Mouse (Mus musculus): ENCODE measurements around the gene Sez6. TPM values are rescaled to one million over a fixed set of nuclear protein-coding genes. Genes with fewer than 3 reads are reported as not detected.

Gene Sez6
- 2.3 and 2.5 TPM in 2 replicates for polyA plus RNA-seq (2016; fragmentation: Nextera tagmentation; extraction: Ambion mirVana)

- peak within 1 kb of the TSS; percentile 67 for H3K4me3 ChIP-seq
- under 1% methylated on average over 94 of the region's 94 CpGs for WGBS
- H3K4me1 ChIP-seq, result peaks cover 43% of the 10 kb centered on the region
- H3K36me3 ChIP-seq (replicated peaks), result no peaks in the 10 kb centered on the region
- peaks cover 95% of the 10 kb centered on the region for H3K27me3 ChIP-seq (replicated peaks; ENCODE audit: low read depth, poor library complexity, severe bottlenecking)
- peak; percentile 90 for DNase-seq (ENCODE audit: low spot score)
- H3K9me3 ChIP-seq, result no peaks in the 10 kb centered on the region
- H3K27ac ChIP-seq (replicated peaks), result no peak within 1 kb of the TSS
Observed at GRCm38 (mm10) chr11:77930751-77931540, at the start of gene Sez6. Gene Sez6, plus strand, starts transcription at chr11:77930800.

GRCm38 (mm10) chr11:77884524-77885245 lies 45.9 kb upstream of the Sez6 start:
- peak overlapping the region; percentile 35; the same call in 1 of the 2 replicates for H3K27ac ChIP-seq (replicated peaks)
- DNase-seq (ENCODE audit: low spot score), result no peak
- 35% methylated on average over 10 of the region's 10 CpGs for WGBS
- no peaks in the 10 kb centered on the region for H3K36me3 ChIP-seq (replicated peaks)
- H3K9me3 ChIP-seq, result no peaks in the 10 kb centered on the region
- H3K27me3 ChIP-seq (replicated peaks; ENCODE audit: low read depth, poor library complexity, severe bottlenecking), result peaks cover 78% of the 10 kb centered on the region
- H3K4me1 ChIP-seq, result peaks cover 50% of the 10 kb centered on the region
- peak overlapping the region; percentile 5; the same call in 1 of the 2 replicates for H3K4me3 ChIP-seq

GRCm38 (mm10) chr11:77885246-77885575 lies 45.4 kb upstream of the Sez6 start:
- 25% methylated on average over 8 of the region's 8 CpGs for WGBS
- Histone ChIP-seq H3K9me3 (no peaks in the 10 kb centered on the region), H3K27me3 (replicated peaks; ENCODE audit: low read depth, poor library complexity, severe bottlenecking) (peaks cover 77% of the 10 kb centered on the region), H3K36me3 (replicated peaks) (no peaks in the 10 kb centered on the region), H3K4me1 (peaks cover 50% of the 10 kb centered on the region), H3K27ac (replicated peaks) (0 out of 2 replicates have a peak overlapping the region, but pooled peaks have one; percentile 35), H3K4me3 (peak overlapping the region; percentile 5; the same call in 1 of the 2 replicates)
- DNase-seq (ENCODE audit: low spot score), result peak; percentile 54

GRCm38 (mm10) chr11:77887373-77887960 lies 43.1 kb upstream of the Sez6 start:
- H3K27me3 ChIP-seq (replicated peaks; ENCODE audit: low read depth, poor library complexity, severe bottlenecking), result peaks cover 84% of the 10 kb centered on the region
- peaks cover 48% of the 10 kb centered on the region for H3K4me1 ChIP-seq
- WGBS, result 41% methylated on average over 17 of the region's 17 CpGs
- H3K4me3 ChIP-seq, result peak overlapping the region; percentile 11; the same call in 1 of the 2 replicates
- peak overlapping the region; percentile 52 for H3K27ac ChIP-seq (replicated peaks)
- H3K9me3 ChIP-seq, result no peaks in the 10 kb centered on the region
- peak; percentile 68 for DNase-seq (ENCODE audit: low spot score)
- H3K36me3 ChIP-seq (replicated peaks), result no peaks in the 10 kb centered on the region

DNA sequence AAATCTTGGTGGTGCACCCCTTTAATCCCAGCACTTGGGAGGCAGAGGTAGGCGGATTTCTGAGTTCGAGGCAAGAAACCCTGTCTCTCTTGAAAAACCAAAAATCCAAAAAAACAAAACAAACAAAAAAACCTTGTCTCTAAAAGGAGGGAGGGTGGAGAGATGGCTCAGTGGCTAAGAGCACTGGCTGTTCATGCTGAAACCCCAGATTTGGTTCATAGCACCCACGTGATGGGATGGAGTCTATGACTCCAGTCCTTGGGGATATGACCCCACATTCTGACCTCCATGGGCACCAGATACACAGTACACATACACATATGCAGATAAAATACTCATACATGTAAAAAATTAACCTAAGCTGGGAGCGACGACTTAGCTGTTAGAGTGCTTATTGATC lies 41.8 kb upstream of the Sez6 start:
- 87% methylated on average over 5 of the region's 5 CpGs for WGBS
- Histone ChIP-seq H3K9me3 (no peaks in the 10 kb centered on the region), H3K27me3 (replicated peaks; ENCODE audit: low read depth, poor library complexity, severe bottlenecking) (peaks cover 85% of the 10 kb centered on the region)

GRCm38 (mm10) chr11:77889484-77889883 lies 41.1 kb upstream of the Sez6 start:
- no peak for DNase-seq (ENCODE audit: low spot score)
- Histone ChIP-seq H3K27ac (replicated peaks) (no peak overlapping the region), H3K4me3 (no peak overlapping the region), H3K27me3 (replicated peaks; ENCODE audit: low read depth, poor library complexity, severe bottlenecking) (peaks cover 84% of the 10 kb centered on the region), H3K36me3 (replicated peaks) (no peaks in the 10 kb centered on the region), H3K9me3 (no peaks in the 10 kb centered on the region), H3K4me1 (peaks cover 60% of the 10 kb centered on the region)
- WGBS, result 43% methylated on average over 1 of the region's 2 CpGs

More for the DNA sequence above, 41.8 kb upstream of the Sez6 start:
- no peaks in the 10 kb centered on the region for H3K36me3 ChIP-seq (replicated peaks)
- H3K4me1 ChIP-seq, result peaks cover 60% of the 10 kb centered on the region
- no peak for DNase-seq (ENCODE audit: low spot score)
- H3K4me3 ChIP-seq, result no peak overlapping the region
- no peak overlapping the region for H3K27ac ChIP-seq (replicated peaks)

DNA sequence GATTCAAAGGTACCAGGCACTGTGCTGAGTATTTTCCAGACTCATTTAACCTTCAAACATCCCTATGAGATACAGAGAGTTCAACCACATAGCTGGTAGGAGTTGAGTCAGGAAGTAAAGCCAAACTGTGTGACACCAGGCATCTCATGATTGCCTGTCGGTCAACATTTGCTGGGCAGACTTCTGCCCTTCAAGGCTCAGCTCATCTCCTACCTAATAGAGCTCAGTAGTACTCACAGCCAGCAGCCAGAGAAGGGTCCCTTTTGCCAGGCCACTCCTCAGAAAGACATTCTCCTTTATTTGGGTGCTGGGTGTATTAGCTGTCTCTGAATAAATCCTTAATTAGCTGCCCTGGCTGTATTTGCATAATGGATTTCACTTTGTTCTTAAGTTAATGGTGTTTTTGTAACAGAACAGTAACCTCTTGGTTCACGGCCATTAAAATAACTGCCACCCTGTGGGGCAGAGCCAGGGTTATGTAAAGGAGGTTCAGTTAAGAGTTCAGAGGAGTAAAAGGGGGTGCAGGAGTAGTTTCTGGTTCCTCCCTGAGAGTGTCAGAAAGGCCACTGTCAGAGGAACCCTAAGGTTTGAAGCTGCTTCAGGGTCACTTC lies 39.8 kb upstream of the Sez6 start:
- no peak for DNase-seq (ENCODE audit: low spot score)
- no peaks in the 10 kb centered on the region for H3K9me3 ChIP-seq
- H3K27me3 ChIP-seq (replicated peaks; ENCODE audit: low read depth, poor library complexity, severe bottlenecking), result peaks cover 83% of the 10 kb centered on the region
- no peaks in the 10 kb centered on the region for H3K36me3 ChIP-seq (replicated peaks)
- H3K4me3 ChIP-seq, result no peak overlapping the region
- WGBS, result 62% methylated on average over 2 of the region's 2 CpGs
- H3K27ac ChIP-seq (replicated peaks), result no peak overlapping the region
- H3K4me1 ChIP-seq, result peaks cover 53% of the 10 kb centered on the region

DNA sequence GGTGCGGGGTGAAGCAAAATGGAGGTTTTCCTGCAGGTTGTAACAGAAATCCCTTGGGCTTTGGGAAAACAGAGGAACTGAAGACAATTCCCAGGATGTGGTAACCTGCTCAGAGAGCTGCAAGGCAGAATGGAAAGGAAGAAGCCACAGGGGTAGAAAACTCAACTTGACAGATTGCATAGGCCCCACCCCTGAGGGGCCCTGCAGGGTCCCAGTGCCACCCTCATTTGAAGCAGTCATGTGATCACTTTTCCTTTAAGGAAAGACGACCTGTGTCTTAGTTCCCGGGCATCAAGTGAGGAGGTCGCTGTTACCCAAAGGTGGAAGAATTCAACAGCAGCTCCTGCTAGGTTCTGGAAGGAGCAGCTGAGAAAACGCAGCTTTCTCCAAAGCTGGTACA lies 37.7 kb upstream of the Sez6 start:
- peaks cover 85% of the 10 kb centered on the region for H3K27me3 ChIP-seq (replicated peaks; ENCODE audit: low read depth, poor library complexity, severe bottlenecking)
- H3K27ac ChIP-seq (replicated peaks), result peak overlapping the region; percentile 81; the same call in 1 of the 2 replicates
- no peaks in the 10 kb centered on the region for H3K36me3 ChIP-seq (replicated peaks)
- H3K4me1 ChIP-seq, result peaks cover 53% of the 10 kb centered on the region
- 6% methylated on average over 5 of the region's 5 CpGs for WGBS
- DNase-seq (ENCODE audit: low spot score), result no peak
- H3K4me3 ChIP-seq, result peak overlapping the region; percentile 39
- H3K9me3 ChIP-seq, result no peaks in the 10 kb centered on the region

DNA sequence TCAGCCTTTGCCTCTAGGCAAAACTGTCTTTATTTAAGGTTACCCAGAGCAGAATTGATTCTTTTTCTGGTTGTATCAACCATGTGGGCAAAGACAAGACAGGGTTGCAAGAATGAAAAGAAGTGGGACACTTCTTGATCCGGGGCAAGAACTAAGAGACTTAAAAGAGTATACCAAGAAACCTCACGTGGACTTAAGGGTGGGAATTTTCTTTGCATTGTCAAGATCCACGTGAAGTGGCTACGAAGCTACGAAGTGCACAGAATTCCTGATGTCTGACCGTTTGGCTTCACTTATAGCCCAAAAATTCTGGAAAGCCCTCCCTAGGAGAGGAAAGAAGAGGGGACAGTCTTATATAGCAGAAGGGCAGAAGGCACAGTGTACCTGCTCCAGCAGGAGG lies 37.3 kb upstream of the Sez6 start:
- Histone ChIP-seq H3K4me3 (peak overlapping the region; percentile 39), H3K27ac (replicated peaks) (peak overlapping the region; percentile 81), H3K9me3 (no peaks in the 10 kb centered on the region), H3K36me3 (replicated peaks) (no peaks in the 10 kb centered on the region), H3K4me1 (peaks cover 50% of the 10 kb centered on the region), H3K27me3 (replicated peaks; ENCODE audit: low read depth, poor library complexity, severe bottlenecking) (peaks cover 85% of the 10 kb centered on the region)
- DNase-seq (ENCODE audit: low spot score), result no peak
- WGBS, result 27% methylated on average over 6 of the region's 6 CpGs

DNA sequence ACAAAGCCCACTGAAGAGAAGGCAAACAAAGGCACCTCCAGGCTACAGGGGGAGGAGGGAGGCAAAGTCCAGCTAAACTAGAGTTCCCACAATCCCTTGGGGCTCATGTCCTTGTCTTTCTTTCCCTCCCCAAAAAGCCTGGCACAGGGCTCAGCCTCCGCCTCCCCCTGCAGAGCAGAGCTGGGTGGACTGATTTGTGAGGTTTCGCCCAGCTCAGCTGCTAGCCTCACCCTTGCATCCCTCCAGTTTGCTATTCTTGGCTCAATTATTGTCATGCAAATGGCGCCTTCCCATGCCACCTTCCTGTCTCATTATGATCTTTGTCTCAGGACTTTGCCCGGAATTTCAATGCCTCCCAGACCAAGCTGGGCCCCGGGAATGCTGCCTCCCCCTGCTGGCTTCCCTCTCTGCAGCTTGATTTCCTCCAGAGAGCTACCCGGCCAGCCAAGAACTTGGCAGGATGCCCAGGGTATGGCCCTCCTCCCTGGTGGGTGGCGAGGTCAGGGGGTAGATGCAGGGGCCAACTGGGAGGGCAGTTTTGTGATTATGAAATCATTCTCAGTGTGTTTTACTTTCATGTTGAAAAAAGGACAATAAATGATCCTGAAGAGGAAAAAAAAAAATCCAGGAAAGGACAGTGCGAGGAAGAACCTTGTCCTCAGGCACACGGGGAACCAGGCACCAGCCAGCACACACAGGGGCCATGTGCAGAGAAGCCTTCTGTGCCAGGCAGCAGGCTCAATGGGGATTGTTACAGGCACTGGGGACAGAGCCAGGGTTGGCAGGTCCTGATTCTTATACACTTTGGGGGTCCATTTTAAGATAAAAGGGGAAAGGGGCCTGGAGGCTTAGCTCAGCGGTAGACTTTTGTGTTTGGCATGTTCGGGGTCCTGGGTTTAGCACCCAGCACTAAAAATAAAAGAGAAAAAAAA lies 36.5 kb upstream of the Sez6 start, which contains the start of gene Pipox:
Gene Pipox, minus strand, starts transcription at position 310 of the 932 bp plus-strand sequence.
- Histone ChIP-seq H3K27me3 (replicated peaks; ENCODE audit: low read depth, poor library complexity, severe bottlenecking) (peaks cover 85% of the 10 kb centered on the region), H3K4me3 (peak within 1 kb of the TSS; percentile 39)

GRCm38 (mm10) chr11:77894967-77895366 lies 35.6 kb upstream of the Sez6 start:
- Histone ChIP-seq H3K4me3 (no peak overlapping the region), H3K27ac (replicated peaks) (no peak overlapping the region), H3K9me3 (no peaks in the 10 kb centered on the region), H3K4me1 (peaks cover 50% of the 10 kb centered on the region), H3K36me3 (replicated peaks) (no peaks in the 10 kb centered on the region), H3K27me3 (replicated peaks; ENCODE audit: low read depth, poor library complexity, severe bottlenecking) (peaks cover 93% of the 10 kb centered on the region)
- WGBS, result 82% methylated on average over 2 of the region's 2 CpGs
- DNase-seq (ENCODE audit: low spot score), result no peak

More for the DNA sequence above, 36.5 kb upstream of the Sez6 start, which contains the start of gene Pipox:
- no peaks in the 10 kb centered on the region for H3K36me3 ChIP-seq (replicated peaks)
- peaks cover 50% of the 10 kb centered on the region for H3K4me1 ChIP-seq
- H3K27ac ChIP-seq (replicated peaks), result peak within 1 kb of the TSS; percentile 81
- DNase-seq (ENCODE audit: low spot score), result peak; percentile 73
- no peaks in the 10 kb centered on the region for H3K9me3 ChIP-seq
- WGBS, result 24% methylated on average over 11 of the region's 11 CpGs
